Mouse (Mus musculus) forebrain, embryonic 14.5 days (tissue): ENCODE measurements around the gene Ntm. TPM values are rescaled to one million over a fixed set of nuclear protein-coding genes. Genes with fewer than 3 reads are reported as not detected.

ENCODE experiments used
- ATAC-seq: fragments of 200-750 bp; cut with Nextera tagmentation; 2 replicates; pipeline ENCODE4 v1.8.0; 2017; ENCODE audit warnings: mild to moderate bottlenecking, moderate library complexity
- DNase-seq: peaks from one replicate; pipeline ENCODE4 v3.0.0-alpha.2; 2015; ENCODE audit warnings: low spot score
- H3K27ac ChIP-seq: fragments of 300-500 bp; sonication (generic); 2 replicates; pipeline ENCODE4 v1.5.1; 2014; ENCODE audit warnings: low read depth, mild to moderate bottlenecking, control low read depth, low read length, moderate library complexity
- H3K27me3 ChIP-seq: fragments of 300-500 bp; sonication (generic); replicated peaks from 2 replicates; pipeline ENCODE4 v1.6.1; 2014; ENCODE audit warnings: low read length, control low read depth, mixed read lengths; ENCODE audit not compliant: control insufficient read depth, insufficient read depth
- H3K36me3 ChIP-seq: fragments of 300-500 bp; sonication (generic); 2 replicates; pipeline ENCODE4 v1.6.1; 2014; ENCODE audit warnings: low read length, control low read depth; ENCODE audit not compliant: control insufficient read depth, insufficient read depth
- H3K4me1 ChIP-seq: fragments of 300-500 bp; sonication (generic); 2 replicates; pipeline ENCODE4 v1.6.1; 2014; ENCODE audit warnings: antibody characterized with exemption, low read length, control low read depth; ENCODE audit not compliant: control insufficient read depth, insufficient read depth
- H3K4me2 ChIP-seq: fragments of 300-500 bp; sonication (generic); 2 replicates; pipeline ENCODE4 v1.6.1; 2014; ENCODE audit warnings: mild to moderate bottlenecking, control low read depth, low read length
- H3K4me3 ChIP-seq: fragments of 300-500 bp; sonication (generic); 2 replicates; pipeline ENCODE4 v1.5.1; 2014; ENCODE audit warnings: low read depth, low read length, control low read depth
- H3K9ac ChIP-seq: fragments of 300-500 bp; sonication (generic); 2 replicates; pipeline ENCODE4 v1.6.1; 2014; ENCODE audit warnings: mild to moderate bottlenecking, low read length, control low read depth, moderate library complexity
- H3K9me3 ChIP-seq: fragments of 300-500 bp; sonication (generic); replicated peaks from 2 replicates; pipeline ENCODE4 v1.6.1; 2016; ENCODE audit warnings: low read length, control low read depth, mixed read lengths; ENCODE audit not compliant: control insufficient read depth
- WGBS: fragments of 180-500 bp; shearing (Covaris S2); extraction: QIAGEN DNeasy Blood & Tissue Kit; methylation state at CpG from one replicate; pipeline ENCODE4 v1.1.7; 2014; 5-methylcytosine and 5-hydroxymethylcytosine counted together
- polyA plus RNA-seq: library from polyadenylated mRNA; unstranded; fragments of >200 nt; fragmentation: Nextera tagmentation; extraction: Ambion mirVana; gene quantifications from 2 replicates; pipeline ENCODE4 v1.2.1, GENCODE M21; 2014

The Ntm gene
- polyA plus RNA-seq, 1 experiment from 2014 or later: 72.9 TPM

DNA sequence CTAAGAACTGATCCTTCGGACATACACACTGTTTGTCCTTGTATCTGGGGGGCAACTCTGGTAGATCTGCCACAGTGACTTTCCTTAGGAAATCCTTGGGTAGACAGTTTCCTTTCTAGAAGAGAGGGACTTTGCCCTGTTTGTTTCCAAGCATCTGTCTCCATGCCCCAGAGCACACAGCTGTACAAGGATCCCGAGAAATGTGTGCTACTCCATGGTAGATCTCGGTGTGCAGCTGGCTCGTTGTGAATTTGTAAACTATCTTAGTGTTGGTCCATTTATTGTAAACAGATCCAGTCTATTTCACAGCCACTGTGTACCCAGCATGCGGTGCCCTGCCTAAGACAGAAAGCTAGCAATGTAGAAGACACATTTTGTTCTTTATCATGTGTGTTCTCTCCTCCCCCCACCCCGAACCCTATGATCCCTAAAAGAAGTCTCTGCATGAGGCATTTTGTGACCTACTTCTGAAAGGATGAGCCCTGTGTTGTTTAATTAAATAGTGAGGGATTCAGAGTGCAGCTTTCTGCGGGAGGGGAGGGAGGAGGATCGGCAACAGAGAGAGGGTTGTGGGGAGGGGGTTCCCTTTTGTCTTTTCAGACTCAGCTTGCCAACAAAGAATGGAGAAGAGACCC is 200.9 kb downstream of the Ntm start:
- H3K9me3 ChIP-seq: no peaks in the 10 kb centered on the region
- no peak overlapping the region for H3K4me2 ChIP-seq
- ATAC-seq (no peak), DNase-seq (no peak)
- H3K4me3 ChIP-seq: no peak overlapping the region
- no peak overlapping the region for H3K27ac ChIP-seq
- no peak overlapping the region for H3K9ac ChIP-seq
- H3K36me3 ChIP-seq: no peaks in the 10 kb centered on the region
- peaks cover 4% of the 10 kb centered on the region for H3K4me1 ChIP-seq
- H3K27me3 ChIP-seq: no peaks in the 10 kb centered on the region
- 24% methylated on average over 8 of the region's 8 CpGs for WGBS

DNA sequence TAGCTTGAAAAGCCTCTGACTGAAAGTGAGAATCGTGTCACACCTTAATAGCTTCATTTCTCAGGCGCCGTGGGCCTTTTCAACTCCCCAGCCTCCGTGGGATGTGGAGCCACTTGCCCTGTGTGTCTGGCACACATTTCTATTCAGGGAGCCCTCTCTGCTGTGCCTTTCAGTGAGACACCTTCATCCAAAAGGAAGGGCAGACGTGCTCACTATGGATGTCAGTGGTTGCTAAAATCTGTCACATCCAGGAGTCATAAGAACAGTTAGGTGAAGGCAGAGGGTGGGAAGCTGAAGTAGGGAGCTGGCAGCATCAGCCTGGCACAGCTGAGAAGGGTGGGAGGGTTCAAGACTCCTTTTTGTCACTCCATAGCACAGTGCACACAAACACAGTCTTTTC is 201.4 kb downstream of the Ntm start:
- Histone ChIP-seq H3K27ac (no peak overlapping the region), H3K4me1 (peaks cover 4% of the 10 kb centered on the region), H3K27me3 (no peaks in the 10 kb centered on the region), H3K4me2 (no peak overlapping the region), H3K9ac (no peak overlapping the region), H3K9me3 (no peaks in the 10 kb centered on the region), H3K36me3 (no peaks in the 10 kb centered on the region), H3K4me3 (no peak overlapping the region)
- no peak for ATAC-seq
- DNase-seq: no peak
- 81% methylated on average over 5 of the region's 5 CpGs for WGBS

DNA sequence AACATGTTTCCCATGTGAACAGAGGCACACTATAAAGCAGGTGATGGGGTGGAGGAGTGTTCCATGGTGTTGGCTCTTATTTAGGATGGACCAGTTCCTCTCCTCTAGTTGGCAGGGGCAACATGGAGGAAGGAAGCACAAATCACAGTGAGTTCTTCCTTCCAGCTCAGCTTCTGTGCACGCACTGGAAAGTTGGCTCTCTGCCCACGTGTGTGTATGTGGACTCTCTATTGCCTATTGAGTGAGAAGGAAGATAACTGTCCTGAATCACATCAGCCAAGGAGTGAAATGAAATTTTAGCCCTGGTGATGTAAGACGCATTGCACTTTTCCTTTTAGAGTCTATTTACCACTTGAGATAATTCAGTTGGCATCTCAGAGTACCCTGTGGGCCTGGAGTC is 203.0 kb downstream of the Ntm start:
- peaks cover 4% of the 10 kb centered on the region for H3K4me1 ChIP-seq
- no peak overlapping the region for H3K27ac ChIP-seq
- H3K36me3 ChIP-seq: no peaks in the 10 kb centered on the region
- H3K4me3 ChIP-seq: no peak overlapping the region
- H3K27me3 ChIP-seq: no peaks in the 10 kb centered on the region
- ATAC-seq (no peak), DNase-seq (no peak)
- WGBS: 66% methylated on average over 3 of the region's 3 CpGs
- H3K4me2 ChIP-seq: no peak overlapping the region
- no peaks in the 10 kb centered on the region for H3K9me3 ChIP-seq
- H3K9ac ChIP-seq: no peak overlapping the region

DNA sequence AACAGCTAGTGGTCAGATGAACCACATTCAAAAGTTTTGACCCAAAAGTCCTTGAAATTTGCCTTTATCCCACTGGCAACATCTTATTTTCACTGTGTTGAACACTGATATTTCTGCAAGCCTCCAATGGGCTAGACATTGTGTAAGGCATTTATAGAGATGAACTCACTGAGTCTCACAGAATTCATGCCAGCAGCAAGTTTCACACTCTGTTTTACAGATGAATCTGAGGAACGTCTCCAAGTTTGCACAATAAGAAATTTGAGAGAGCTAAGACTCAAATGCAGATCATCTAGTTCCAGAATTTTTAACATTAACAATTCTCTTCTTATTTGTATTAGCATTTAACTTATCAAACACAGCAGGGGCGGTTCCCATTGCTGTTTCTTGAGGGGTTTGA is 203.9 kb downstream of the Ntm start:
- ATAC-seq (no peak), DNase-seq (no peak)
- H3K9ac ChIP-seq: no peak overlapping the region
- H3K4me3 ChIP-seq: no peak overlapping the region
- H3K9me3 ChIP-seq: no peaks in the 10 kb centered on the region
- no peak overlapping the region for H3K4me2 ChIP-seq
- no peak overlapping the region for H3K27ac ChIP-seq
- H3K36me3 ChIP-seq: no peaks in the 10 kb centered on the region
- WGBS: 88% methylated on average over 2 of the region's 2 CpGs
- H3K27me3 ChIP-seq: no peaks in the 10 kb centered on the region
- H3K4me1 ChIP-seq: peaks cover 4% of the 10 kb centered on the region

DNA sequence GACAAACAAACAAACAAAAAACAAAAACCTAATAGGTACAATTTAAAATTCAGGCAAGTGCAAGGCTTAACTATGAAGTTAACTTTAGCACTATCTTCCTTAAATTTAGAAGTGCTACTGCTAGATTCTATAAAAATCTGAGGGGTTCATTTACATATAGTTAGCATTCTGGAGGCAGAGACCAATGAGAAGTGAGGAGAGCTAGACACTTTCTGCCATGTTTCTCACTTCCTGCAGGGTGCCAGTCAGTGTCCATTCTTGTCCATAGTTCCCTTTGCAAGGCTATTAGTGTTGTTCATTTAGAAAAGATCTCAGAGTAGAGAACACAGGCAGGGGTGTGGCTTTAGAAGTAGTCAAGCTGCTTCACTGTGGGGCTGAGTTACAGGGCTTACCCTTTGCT is 208.6 kb downstream of the Ntm start:
- peaks cover 14% of the 10 kb centered on the region; the same call in 1 of the 2 replicates for H3K4me1 ChIP-seq

DNA sequence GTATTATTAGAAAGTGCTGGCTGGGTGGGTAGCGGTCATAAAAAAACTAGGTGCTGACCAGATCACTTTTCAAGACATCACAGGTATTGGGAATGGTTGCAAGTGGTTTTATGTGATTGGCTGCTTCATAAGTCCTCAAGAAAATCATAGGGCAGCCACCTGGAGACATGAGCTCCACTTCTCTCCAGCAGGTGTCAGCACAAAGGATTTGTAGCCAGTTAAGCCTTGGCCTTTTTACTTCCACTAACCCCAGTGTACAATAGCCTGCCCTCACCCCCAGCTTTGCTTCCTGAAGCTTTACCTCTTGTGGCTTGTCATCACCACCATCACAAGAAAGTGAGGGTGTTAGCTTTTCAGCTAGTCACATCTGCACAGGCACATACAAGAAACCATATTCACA is 211.5 kb downstream of the Ntm start:
- H3K4me2 ChIP-seq: no peak overlapping the region
- H3K9me3 ChIP-seq: no peaks in the 10 kb centered on the region
- no peak overlapping the region for H3K4me3 ChIP-seq
- no peaks in the 10 kb centered on the region for H3K36me3 ChIP-seq
- DNase-seq (peak; percentile 58), ATAC-seq (no peak)
- peaks cover 14% of the 10 kb centered on the region; the same call in 1 of the 2 replicates for H3K4me1 ChIP-seq
- no peaks in the 10 kb centered on the region for H3K27me3 ChIP-seq
- WGBS: 17% methylated on average over 1 of the region's 1 CpGs
- no peak overlapping the region for H3K9ac ChIP-seq
- peak overlapping the region; percentile 53; the same call in 1 of the 2 replicates for H3K27ac ChIP-seq

More for the DNA sequence above, 208.6 kb downstream of the Ntm start:
- no peaks in the 10 kb centered on the region for H3K36me3 ChIP-seq
- no peak overlapping the region for H3K4me3 ChIP-seq
- H3K27me3 ChIP-seq: no peaks in the 10 kb centered on the region
- ATAC-seq: no peak
- no peak for DNase-seq
- H3K27ac ChIP-seq: no peak overlapping the region
- no peak overlapping the region for H3K9ac ChIP-seq
- no peak overlapping the region for H3K4me2 ChIP-seq
- H3K9me3 ChIP-seq: no peaks in the 10 kb centered on the region

DNA sequence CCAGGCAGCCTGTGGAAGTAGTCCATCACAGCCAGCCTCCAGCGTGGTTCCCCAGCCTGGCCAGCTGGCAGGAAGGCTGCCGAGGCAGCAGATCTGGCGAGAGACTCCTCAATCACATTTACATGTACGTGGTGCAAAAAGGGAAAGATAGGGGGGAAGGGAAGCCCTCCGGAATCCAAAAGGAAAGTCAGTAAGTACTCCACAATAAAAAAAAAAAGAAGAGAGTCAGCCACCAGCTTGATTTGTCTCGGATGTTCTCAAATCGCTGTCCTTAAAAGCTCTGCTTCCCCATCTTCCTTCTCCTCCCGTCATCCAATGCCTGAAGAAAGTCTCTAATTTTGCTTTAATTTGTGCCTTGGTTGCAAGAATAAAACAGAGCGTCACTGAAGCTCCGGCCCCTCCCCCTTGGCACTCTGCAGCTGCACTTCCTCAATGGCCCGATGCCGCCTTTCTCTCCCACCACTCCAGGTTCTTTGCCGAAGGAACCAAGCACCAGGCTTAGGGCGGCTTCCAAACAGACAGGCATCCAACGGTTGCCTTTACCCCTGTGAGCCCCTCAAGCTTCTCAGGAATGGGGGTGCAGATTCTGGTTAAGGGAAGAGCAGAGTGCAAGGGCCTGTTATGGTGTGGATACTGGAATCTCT is 212.4 kb downstream of the Ntm start:
- Histone ChIP-seq H3K4me1 (peaks cover 14% of the 10 kb centered on the region; the same call in 1 of the 2 replicates), H3K27me3 (no peaks in the 10 kb centered on the region), H3K4me3 (peak overlapping the region; percentile 16), H3K9ac (peak overlapping the region; percentile 21; the same call in 1 of the 2 replicates), H3K27ac (peak overlapping the region; percentile 53; the same call in 1 of the 2 replicates), H3K36me3 (no peaks in the 10 kb centered on the region), H3K4me2 (peak overlapping the region; percentile 48), H3K9me3 (no peaks in the 10 kb centered on the region)
- DNase-seq: peak; percentile 87
- peak; percentile 89 for ATAC-seq
- WGBS: 10% methylated on average over 15 of the region's 15 CpGs

DNA sequence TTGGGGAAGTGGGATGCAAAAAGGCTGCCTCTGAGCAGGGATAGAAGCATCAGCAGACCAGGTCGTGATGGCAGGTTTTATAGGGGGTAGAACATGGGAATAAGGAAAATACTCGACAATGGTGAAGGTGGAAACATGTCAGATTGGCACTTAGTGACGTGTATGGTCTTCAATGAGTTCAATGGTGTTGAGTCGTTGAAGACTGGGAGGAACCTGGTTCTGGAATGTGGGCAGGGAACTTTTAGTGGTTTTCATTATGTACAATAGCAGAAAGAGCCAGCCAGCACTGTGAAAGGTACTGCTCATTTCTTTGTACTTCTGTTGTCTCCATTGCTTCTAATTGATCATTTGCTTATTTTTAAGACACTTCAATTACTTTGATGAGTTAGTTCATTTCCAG is 214.9 kb downstream of the Ntm start:
- 71% methylated on average over 4 of the region's 4 CpGs for WGBS

DNA sequence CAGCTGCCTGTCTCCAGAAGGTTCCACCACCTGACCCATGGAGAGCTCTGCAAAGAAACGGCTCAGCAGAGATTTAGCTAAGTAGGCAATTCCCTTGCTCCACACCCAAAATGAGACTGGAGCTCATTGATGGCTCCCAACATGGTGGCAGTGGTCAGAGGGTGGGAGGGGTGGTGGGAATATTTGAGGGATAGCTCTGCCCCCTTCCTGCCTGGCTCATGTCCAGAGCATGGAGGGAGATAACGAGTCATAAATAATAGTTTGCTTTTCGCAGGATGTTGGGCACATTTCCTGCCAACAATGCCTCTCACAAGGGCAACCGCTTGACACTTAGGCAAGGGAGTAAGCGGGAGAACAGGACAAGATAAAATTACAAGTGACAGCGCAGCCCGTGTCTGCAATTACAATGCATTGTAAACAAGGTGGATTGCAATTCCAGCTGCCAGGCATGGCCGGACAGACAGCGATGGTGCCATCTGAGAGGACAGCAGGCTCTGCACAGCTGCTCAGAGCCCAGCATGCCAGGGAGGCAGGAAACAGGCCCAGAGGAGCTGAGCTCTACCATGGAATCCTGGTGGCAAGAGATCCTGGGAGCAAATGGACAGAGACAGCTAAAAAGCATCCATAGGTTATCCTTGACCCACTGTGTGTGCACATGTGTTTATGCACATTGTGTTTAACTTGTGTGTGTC is 224.0 kb downstream of the Ntm start:
- no peak for ATAC-seq
- Histone ChIP-seq H3K36me3 (no peaks in the 10 kb centered on the region), H3K27ac (no peak overlapping the region), H3K4me1 (no peaks in the 10 kb centered on the region), H3K9ac (no peak overlapping the region), H3K27me3 (no peaks in the 10 kb centered on the region), H3K4me3 (no peak overlapping the region), H3K9me3 (no peaks in the 10 kb centered on the region), H3K4me2 (no peak overlapping the region)
- 63% methylated on average over 9 of the region's 9 CpGs for WGBS
- DNase-seq: no peak

More for the DNA sequence above, 214.9 kb downstream of the Ntm start:
- H3K9me3 ChIP-seq: no peaks in the 10 kb centered on the region
- no peak overlapping the region for H3K4me3 ChIP-seq
- no peak overlapping the region for H3K27ac ChIP-seq
- H3K36me3 ChIP-seq: no peaks in the 10 kb centered on the region
- peaks cover 14% of the 10 kb centered on the region; the same call in 1 of the 2 replicates for H3K4me1 ChIP-seq
- H3K9ac ChIP-seq: no peak overlapping the region
- no peak for DNase-seq
- H3K4me2 ChIP-seq: no peak overlapping the region
- H3K27me3 ChIP-seq: no peaks in the 10 kb centered on the region
- no peak for ATAC-seq
